Mouse (Mus musculus): Measurements from ENCODE around the gene 1600002K03Rik. TPM values are rescaled to one million over a fixed set of nuclear protein-coding genes. Genes with fewer than 3 reads are reported as not detected.

The 1600002K03Rik gene
- polyA plus RNA-seq, 1 experiment from 2014 or later, result 7.7 TPM

DNA sequence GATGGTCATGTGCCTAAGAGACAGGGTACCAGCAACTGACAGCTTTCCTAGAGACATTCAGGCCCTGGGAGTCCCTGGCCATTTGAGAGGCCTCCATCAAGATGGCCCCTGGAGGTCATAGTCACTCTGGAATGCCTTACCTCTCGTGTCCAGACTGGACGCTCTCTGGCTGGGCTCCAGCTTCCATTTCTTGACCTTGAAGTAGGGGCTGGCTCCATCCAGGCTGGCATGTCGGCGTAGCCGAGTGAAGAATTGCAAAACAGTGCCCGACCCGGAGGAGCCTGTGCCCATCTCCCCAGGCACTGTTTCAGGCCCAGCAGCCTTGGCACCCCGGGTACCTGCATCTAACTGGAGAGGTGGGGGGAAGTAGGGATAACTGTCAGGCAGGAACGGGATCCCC, 38.3 kb upstream of the 1600002K03Rik start:
- DNase-seq (ENCODE audit: low spot score), result no peak
- H3K36me3 ChIP-seq (replicated peaks; ENCODE audit: control insufficient read depth, insufficient read depth), result peaks cover 76% of the 10 kb centered on the region

DNA sequence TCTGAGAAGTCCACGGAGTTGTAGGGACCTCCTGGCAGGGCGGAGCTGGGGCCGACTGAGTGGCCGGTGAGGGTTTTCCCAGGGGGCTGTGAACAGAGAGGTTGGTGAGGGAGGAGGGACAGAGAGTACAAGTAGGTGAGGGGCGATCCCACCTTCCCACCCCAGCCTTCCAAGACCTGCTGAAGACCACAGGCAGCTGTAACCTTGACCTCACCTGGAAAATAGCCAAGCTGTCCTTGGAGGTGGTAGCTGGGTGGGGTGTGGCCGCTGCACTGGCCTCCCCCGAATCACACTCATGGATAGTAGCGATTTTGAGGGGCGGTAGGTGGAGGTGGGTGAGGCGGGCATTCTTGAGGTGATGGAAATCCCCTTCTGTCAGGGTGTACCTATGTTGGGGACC, 37.6 kb upstream of the 1600002K03Rik start:
- Histone ChIP-seq H3K4me3 (replicated peaks; ENCODE audit: low read length) (no peak overlapping the region), H3K4me2 (replicated peaks) (no peak overlapping the region), H3K27ac (no peak overlapping the region), H3K9ac (no peak overlapping the region), H3K36me3 (replicated peaks; ENCODE audit: control insufficient read depth, insufficient read depth) (peaks cover 68% of the 10 kb centered on the region), H3K27me3 (ENCODE audit: control insufficient read depth, insufficient read depth, low read length) (no peaks in the 10 kb centered on the region), H3K9me3 (ENCODE audit: control insufficient read depth, low read length) (no peaks in the 10 kb centered on the region), H3K4me1 (replicated peaks; ENCODE audit: control insufficient read depth, insufficient read depth, low read length) (peaks cover 41% of the 10 kb centered on the region)
- WGBS, result 89% methylated on average over 10 of the region's 10 CpGs
- no peak for ATAC-seq (ENCODE audit: low FRiP score)
- DNase-seq (ENCODE audit: low spot score), result no peak

More for the DNA sequence above, 38.3 kb upstream of the 1600002K03Rik start:
- Histone ChIP-seq H3K9ac (no peak overlapping the region), H3K4me2 (replicated peaks) (no peak overlapping the region), H3K4me3 (replicated peaks; ENCODE audit: low read length) (no peak overlapping the region), H3K27me3 (ENCODE audit: control insufficient read depth, insufficient read depth, low read length) (no peaks in the 10 kb centered on the region), H3K9me3 (ENCODE audit: control insufficient read depth, low read length) (no peaks in the 10 kb centered on the region), H3K4me1 (replicated peaks; ENCODE audit: control insufficient read depth, insufficient read depth, low read length) (peaks cover 38% of the 10 kb centered on the region), H3K27ac (no peak overlapping the region)
- 88% methylated on average over 9 of the region's 9 CpGs for WGBS
- no peak for ATAC-seq (ENCODE audit: low FRiP score)

DNA sequence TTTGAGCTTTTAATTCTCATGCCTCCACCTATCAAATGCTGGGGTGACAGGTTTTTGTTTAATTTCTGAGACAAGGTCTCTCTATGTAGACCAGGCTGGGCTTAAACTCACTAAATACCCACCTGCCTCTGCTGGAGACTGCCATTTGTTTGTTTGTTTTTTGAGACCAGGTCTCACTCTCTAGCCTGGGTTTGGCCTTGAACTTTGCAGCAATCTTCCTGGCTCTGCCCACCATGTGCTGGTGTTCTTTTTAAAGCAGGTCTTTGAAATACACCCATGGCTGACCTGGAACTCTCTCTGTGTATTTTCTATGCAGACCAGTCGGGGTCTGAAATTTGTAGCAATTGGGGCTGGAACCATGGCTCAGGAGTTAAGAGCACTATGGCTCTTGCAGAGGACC, 37.1 kb upstream of the 1600002K03Rik start:
- Histone ChIP-seq H3K4me1 (replicated peaks; ENCODE audit: control insufficient read depth, insufficient read depth, low read length) (peaks cover 41% of the 10 kb centered on the region), H3K9me3 (ENCODE audit: control insufficient read depth, low read length) (no peaks in the 10 kb centered on the region), H3K27me3 (ENCODE audit: control insufficient read depth, insufficient read depth, low read length) (no peaks in the 10 kb centered on the region), H3K4me3 (replicated peaks; ENCODE audit: low read length) (no peak overlapping the region), H3K9ac (no peak overlapping the region), H3K27ac (no peak overlapping the region), H3K36me3 (replicated peaks; ENCODE audit: control insufficient read depth, insufficient read depth) (peaks cover 63% of the 10 kb centered on the region), H3K4me2 (replicated peaks) (no peak overlapping the region; the same call in 1 of the 2 replicates)
- ATAC-seq (ENCODE audit: low FRiP score) (no peak), DNase-seq (ENCODE audit: low spot score) (no peak)
- 89% methylated on average over 1 of the region's 1 CpGs for WGBS

DNA sequence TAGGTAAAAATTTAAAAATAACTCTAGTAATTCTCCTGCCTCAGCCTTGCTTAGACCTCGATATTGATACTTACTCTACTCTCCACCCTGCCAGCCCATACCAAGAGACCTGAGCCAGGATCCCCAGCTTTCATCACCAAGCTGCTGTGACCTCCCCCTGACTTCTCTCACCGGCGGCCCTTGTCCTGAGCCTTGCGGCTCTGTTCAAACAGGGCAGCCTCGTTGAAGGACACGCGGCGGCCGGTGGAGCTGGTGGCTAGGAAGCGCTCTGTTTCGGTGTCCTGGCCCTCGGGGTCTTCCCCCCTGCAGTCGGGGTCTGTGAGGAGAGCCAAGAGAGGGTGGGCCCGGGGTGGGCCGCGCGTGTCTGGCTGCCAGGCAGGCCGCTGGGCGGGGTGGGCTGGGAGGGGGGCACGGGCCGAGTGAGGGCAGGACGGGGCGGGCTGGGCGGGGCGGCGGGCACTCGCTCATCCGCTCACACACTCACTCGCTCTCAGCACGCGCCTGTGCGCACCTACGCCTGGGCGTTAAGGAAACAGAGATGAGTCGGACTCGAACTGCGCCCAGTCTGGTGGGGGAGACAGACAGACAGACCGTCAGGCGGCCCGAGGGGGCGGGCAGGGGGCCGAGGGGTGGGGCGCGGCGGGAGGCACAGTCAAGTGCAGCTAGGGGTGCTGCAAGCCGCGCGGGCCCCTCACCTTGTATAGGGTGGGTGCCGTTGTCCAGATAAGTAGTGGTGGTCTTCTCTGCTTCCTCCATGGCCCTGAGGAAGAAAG, 36.4 kb upstream of the 1600002K03Rik start:
- H3K4me3 ChIP-seq (replicated peaks; ENCODE audit: low read length), result peak overlapping the region; percentile 78
- H3K4me2 ChIP-seq (replicated peaks), result peak overlapping the region; percentile 96
- H3K4me1 ChIP-seq (replicated peaks; ENCODE audit: control insufficient read depth, insufficient read depth, low read length), result peaks cover 38% of the 10 kb centered on the region
- no peaks in the 10 kb centered on the region for H3K27me3 ChIP-seq (ENCODE audit: control insufficient read depth, insufficient read depth, low read length)
- 20% methylated on average over 42 of the region's 49 CpGs for WGBS
- peaks cover 56% of the 10 kb centered on the region for H3K36me3 ChIP-seq (replicated peaks; ENCODE audit: control insufficient read depth, insufficient read depth)
- H3K27ac ChIP-seq, result peak overlapping the region; percentile 98
- peak overlapping the region; percentile 93 for H3K9ac ChIP-seq
- no peaks in the 10 kb centered on the region for H3K9me3 ChIP-seq (ENCODE audit: control insufficient read depth, low read length)
- DNase-seq (ENCODE audit: low spot score) (no peak), ATAC-seq (ENCODE audit: low FRiP score) (no peak)

DNA sequence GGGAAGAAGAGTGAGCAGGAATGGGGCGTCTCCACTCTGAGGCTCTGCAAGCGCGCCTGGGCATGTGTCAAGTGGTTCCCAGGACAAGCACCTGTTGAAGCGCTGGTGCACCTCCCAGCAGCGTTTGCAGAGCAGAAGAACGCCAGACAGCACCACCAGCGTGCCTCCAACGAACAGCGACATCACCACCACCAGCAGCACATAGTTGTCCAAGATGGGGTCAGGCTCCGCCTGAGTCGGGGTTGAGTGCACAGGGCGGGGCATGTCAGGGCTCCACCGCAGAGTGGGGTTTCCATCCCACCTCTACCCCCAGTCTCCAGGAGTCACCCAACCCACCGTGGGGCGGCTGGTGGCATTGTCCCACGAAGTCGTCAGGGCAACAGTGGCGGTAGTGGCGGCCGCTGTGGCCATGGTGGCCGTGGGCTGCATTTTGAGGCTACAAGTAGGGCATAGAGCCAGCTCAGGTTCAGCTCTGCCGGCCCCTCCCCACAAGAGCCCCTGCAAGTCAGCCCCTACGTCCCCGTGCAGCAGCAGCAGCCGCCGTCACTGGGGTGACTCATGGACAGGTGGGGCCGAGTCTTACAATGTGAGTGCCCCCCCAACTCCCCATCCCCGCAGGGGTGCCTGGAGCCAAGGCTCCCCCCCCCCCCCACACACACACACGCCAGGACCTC, 35.7 kb upstream of the 1600002K03Rik start:
- H3K4me3 ChIP-seq (replicated peaks; ENCODE audit: low read length), result peak overlapping the region; percentile 78
- no peaks in the 10 kb centered on the region for H3K9me3 ChIP-seq (ENCODE audit: control insufficient read depth, low read length)
- H3K4me2 ChIP-seq (replicated peaks), result peak overlapping the region; percentile 96
- H3K36me3 ChIP-seq (replicated peaks; ENCODE audit: control insufficient read depth, insufficient read depth), result peaks cover 49% of the 10 kb centered on the region
- DNase-seq (ENCODE audit: low spot score) (no peak), ATAC-seq (ENCODE audit: low FRiP score) (0 out of 2 replicates have a peak, but pooled peaks have one; percentile 1)
- H3K27ac ChIP-seq, result peak overlapping the region; percentile 98
- peaks cover 31% of the 10 kb centered on the region for H3K4me1 ChIP-seq (replicated peaks; ENCODE audit: control insufficient read depth, insufficient read depth, low read length)
- 3% methylated on average over 28 of the region's 29 CpGs for WGBS
- no peaks in the 10 kb centered on the region for H3K27me3 ChIP-seq (ENCODE audit: control insufficient read depth, insufficient read depth, low read length)
- H3K9ac ChIP-seq, result peak overlapping the region; percentile 93

DNA sequence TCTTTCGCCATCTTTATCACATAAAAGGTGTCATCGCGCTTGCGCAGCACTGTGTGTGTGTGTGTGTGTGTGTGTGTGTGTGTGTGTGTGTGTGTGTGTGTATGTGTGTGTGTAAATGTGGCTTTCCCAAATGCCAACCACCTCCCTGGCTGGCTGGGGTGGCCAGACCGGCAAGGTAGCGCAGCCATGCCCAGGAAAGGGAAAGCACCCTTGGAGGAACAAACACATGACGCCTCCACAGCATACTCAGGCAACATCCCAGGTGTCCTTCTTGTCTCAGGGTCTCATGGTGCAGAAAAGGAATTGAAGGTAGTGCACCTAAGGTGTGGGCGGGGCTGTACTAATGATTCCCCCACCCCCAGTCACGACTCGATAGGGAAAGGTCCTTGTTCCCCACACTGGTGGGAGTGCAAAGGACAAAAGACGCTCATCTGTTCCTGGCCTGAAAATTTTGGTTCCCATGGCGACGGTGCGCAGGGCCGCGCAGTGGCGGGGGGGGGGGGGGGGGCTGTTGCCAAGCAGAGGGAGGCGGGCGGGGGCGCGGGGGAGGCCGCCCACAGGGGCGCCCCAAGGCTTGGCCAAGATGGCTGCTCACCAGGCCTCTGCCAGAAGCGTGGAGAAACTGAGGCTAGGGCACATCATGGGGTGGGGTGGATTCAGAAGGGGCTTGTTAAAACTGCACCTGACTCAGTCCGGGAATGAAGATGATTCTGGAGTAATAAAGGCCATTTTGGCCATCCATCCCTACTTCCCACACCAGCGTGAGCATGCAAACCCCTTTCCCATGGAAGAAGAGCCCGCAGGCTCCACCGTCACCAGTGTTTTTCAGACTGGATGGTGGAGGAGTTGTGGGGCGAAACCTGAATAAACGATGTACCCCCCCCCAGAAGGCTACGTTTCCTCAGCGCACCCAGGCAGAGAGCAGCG, 34.9 kb upstream of the 1600002K03Rik start:
- peak overlapping the region; percentile 98 for H3K27ac ChIP-seq
- H3K4me1 ChIP-seq (replicated peaks; ENCODE audit: control insufficient read depth, insufficient read depth, low read length), result peaks cover 34% of the 10 kb centered on the region
- ATAC-seq (ENCODE audit: low FRiP score) (no peak), DNase-seq (ENCODE audit: low spot score) (no peak)
- peak overlapping the region; percentile 96 for H3K4me2 ChIP-seq (replicated peaks)
- H3K9ac ChIP-seq, result peak overlapping the region; percentile 93
- H3K27me3 ChIP-seq (ENCODE audit: control insufficient read depth, insufficient read depth, low read length), result no peaks in the 10 kb centered on the region
- peaks cover 41% of the 10 kb centered on the region for H3K36me3 ChIP-seq (replicated peaks; ENCODE audit: control insufficient read depth, insufficient read depth)
- peak overlapping the region; percentile 78 for H3K4me3 ChIP-seq (replicated peaks; ENCODE audit: low read length)
- 4% methylated on average over 26 of the region's 33 CpGs for WGBS
- no peaks in the 10 kb centered on the region for H3K9me3 ChIP-seq (ENCODE audit: control insufficient read depth, low read length)

DNA sequence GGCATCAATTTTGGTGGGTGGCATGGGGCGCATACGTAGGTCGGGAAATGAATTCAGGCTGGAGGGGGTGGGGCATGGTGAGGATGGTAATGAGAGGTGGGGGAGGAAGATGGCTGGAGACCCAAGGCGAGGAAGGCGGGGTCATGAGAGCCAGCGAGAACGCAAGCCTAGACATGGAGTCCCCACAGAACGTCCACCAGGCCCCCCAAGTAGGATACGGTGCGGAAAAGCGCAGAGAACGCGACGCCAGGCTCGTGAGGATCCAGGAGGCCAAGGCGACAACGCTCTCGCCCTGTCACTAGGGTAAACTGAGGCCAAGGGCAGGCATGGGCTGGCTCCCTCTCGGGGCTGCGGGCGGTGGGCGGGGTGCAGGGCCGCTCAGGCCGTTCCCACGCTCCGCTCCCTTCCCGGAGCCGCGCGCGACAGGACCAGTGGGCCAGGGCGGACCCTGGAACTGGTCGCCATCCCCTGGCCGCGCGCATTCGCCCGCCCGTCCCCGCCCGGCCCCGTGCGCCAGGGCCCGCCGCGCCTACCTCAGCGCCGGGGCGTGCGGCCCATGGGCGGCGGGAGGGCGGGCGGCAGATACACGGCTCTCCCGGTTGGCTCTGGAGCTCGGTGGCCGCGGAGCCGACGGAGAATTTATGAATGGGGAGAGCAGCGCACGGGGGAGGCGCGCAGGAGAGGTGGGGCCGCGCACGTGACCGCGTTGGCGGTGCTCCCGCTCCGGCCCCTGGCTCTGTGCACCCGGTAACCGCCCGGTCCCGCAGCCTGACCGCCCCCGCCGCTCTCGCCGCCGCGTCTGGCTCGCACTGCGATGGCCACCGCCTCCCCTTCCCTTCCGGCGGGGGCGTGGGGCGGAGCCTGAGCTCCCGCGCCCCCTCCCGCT, 33.9 kb upstream of the 1600002K03Rik start, which contains the start of gene Atp5d:
TSS of gene Atp5d (plus strand) at position 80 of the 886 bp plus-strand sequence.
- Histone ChIP-seq H3K4me2 (replicated peaks) (peak within 1 kb of the TSS; percentile 96), H3K27me3 (ENCODE audit: control insufficient read depth, insufficient read depth, low read length) (no peaks in the 10 kb centered on the region), H3K4me3 (replicated peaks; ENCODE audit: low read length) (peak within 1 kb of the TSS; percentile 78), H3K9ac (peak within 1 kb of the TSS; percentile 93), H3K4me1 (replicated peaks; ENCODE audit: control insufficient read depth, insufficient read depth, low read length) (peaks cover 38% of the 10 kb centered on the region), H3K36me3 (replicated peaks; ENCODE audit: control insufficient read depth, insufficient read depth) (peaks cover 37% of the 10 kb centered on the region), H3K27ac (peak within 1 kb of the TSS; percentile 98), H3K9me3 (ENCODE audit: control insufficient read depth, low read length) (no peaks in the 10 kb centered on the region)
- ATAC-seq (ENCODE audit: low FRiP score), result 0 out of 2 replicates have a peak, but pooled peaks have one; percentile 1
- DNase-seq (ENCODE audit: low spot score), result peak; percentile 67
- 0% methylated on average over 48 of the region's 94 CpGs for WGBS

DNA sequence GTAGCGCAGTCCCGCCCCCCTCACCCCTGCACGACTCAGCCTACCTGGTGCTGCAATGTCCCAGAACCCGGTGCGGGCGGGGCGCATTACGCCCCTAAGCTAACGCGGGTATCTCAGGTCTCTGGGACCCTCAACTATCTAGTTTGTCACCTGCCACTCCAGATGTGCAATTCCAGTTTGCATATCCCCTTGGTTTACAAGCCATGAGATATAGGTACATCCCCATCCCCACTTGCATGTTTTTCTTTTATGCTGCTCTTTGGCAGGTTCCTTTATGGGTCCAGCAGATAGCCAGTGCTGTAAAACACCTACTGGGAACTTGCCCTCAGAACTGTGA, 33.3 kb upstream of the 1600002K03Rik start:
- peak overlapping the region; percentile 96 for H3K4me2 ChIP-seq (replicated peaks)

More for the DNA sequence above, 33.3 kb upstream of the 1600002K03Rik start:
- Histone ChIP-seq H3K9ac (peak overlapping the region; percentile 93), H3K9me3 (ENCODE audit: control insufficient read depth, low read length) (no peaks in the 10 kb centered on the region), H3K27ac (peak overlapping the region; percentile 98), H3K36me3 (replicated peaks; ENCODE audit: control insufficient read depth, insufficient read depth) (peaks cover 37% of the 10 kb centered on the region), H3K27me3 (ENCODE audit: control insufficient read depth, insufficient read depth, low read length) (no peaks in the 10 kb centered on the region), H3K4me1 (replicated peaks; ENCODE audit: control insufficient read depth, insufficient read depth, low read length) (peaks cover 38% of the 10 kb centered on the region), H3K4me3 (replicated peaks; ENCODE audit: low read length) (peak overlapping the region; percentile 78)
- ATAC-seq (ENCODE audit: low FRiP score) (peak; percentile 7; the same call in 1 of the 2 replicates), DNase-seq (ENCODE audit: low spot score) (no peak)
- WGBS, result 2% methylated on average over 7 of the region's 10 CpGs
